Mouse (Mus musculus): Measurements from ENCODE around the gene Ttc27. TPM values are rescaled to one million over a fixed set of nuclear protein-coding genes. Genes with fewer than 3 reads are reported as not detected.

Gene Ttc27
- polyA plus RNA-seq, 1 experiment from 2014 or later, result 16.1 TPM

- H3K36me3 ChIP-seq, result no peaks in the 10 kb centered on the region
- ATAC-seq, result no peak
- no peak overlapping the region for H3K27ac ChIP-seq
- H3K4me1 ChIP-seq (replicated peaks), result 0 out of 2 replicates have a peak, but pooled peaks cover 6% of the 10 kb centered on the region
- no peak overlapping the region for H3K4me2 ChIP-seq (replicated peaks)
- no peak overlapping the region for H3K4me3 ChIP-seq (replicated peaks)
- no peak overlapping the region for H3K9ac ChIP-seq (replicated peaks)
- 85% methylated on average over 1 of the region's 1 CpGs for WGBS
- no peaks in the 10 kb centered on the region for H3K9me3 ChIP-seq
- no peaks in the 10 kb centered on the region for H3K27me3 ChIP-seq
These were observed 186.8 kb downstream of the Ttc27 start for GRCm38 (mm10) chr17:74904332-74904687.

GRCm38 (mm10) chr17:74904956-74905355 is 187.4 kb downstream of the Ttc27 start:
- Histone ChIP-seq H3K36me3 (no peaks in the 10 kb centered on the region), H3K27ac (no peak overlapping the region), H3K4me3 (replicated peaks) (no peak overlapping the region), H3K9ac (replicated peaks) (no peak overlapping the region), H3K9me3 (no peaks in the 10 kb centered on the region), H3K4me2 (replicated peaks) (no peak overlapping the region), H3K27me3 (no peaks in the 10 kb centered on the region), H3K4me1 (replicated peaks) (0 out of 2 replicates have a peak, but pooled peaks cover 6% of the 10 kb centered on the region)
- ATAC-seq, result no peak
- 92% methylated on average over 3 of the region's 3 CpGs for WGBS

- H3K4me2 ChIP-seq (replicated peaks), result no peak overlapping the region
- H3K4me1 ChIP-seq (replicated peaks), result no peaks in the 10 kb centered on the region
- 84% methylated on average over 2 of the region's 2 CpGs for WGBS
- no peaks in the 10 kb centered on the region for H3K36me3 ChIP-seq
- no peak overlapping the region for H3K4me3 ChIP-seq (replicated peaks)
- no peaks in the 10 kb centered on the region for H3K27me3 ChIP-seq
- no peak for ATAC-seq
- no peaks in the 10 kb centered on the region for H3K9me3 ChIP-seq
- H3K27ac ChIP-seq, result no peak overlapping the region
- no peak overlapping the region for H3K9ac ChIP-seq (replicated peaks)
These were observed 195.5 kb downstream of the Ttc27 start for GRCm38 (mm10) chr17:74912995-74913394.

Other genes starting within 250 kb of the Ttc27 start
- 54.1 and 58.2 TPM in 2 replicates for gene Yipf4, start 228.2 kb upstream of the Ttc27 start, polyA plus RNA-seq (2015; fragmentation: Nextera tagmentation; extraction: Ambion mirVana)
- gene Birc6, start 189.4 kb upstream of the Ttc27 start, polyA plus RNA-seq (2015; fragmentation: Nextera tagmentation; extraction: Ambion mirVana), result 97.1 and 118 TPM in 2 replicates